ENCODE assay signal across 14 mouse cellular contexts in genomic region chr5:122935810-122936209, GRCm38 (mm10). TPM values are rescaled to one million over a fixed set of nuclear protein-coding genes. Genes with fewer than 3 reads are reported as not detected.
DNase-seq lines count a peak whose midpoint lies in the region; ATAC-seq and TF ChIP-seq lines count a peak whose summit lies in the region.
"Had no signal": no experiment of that assay in that cellular context is flagged by ENCODE, and none has a peak within 500 bp of the region (broad histone marks: within the 10 kb centered on the region; RNA-seq: fewer than 3 reads in every experiment).

No protein-coding gene starts in this region.

- H3K4me3 ChIP-seq in intestine, postnatal 0 days (ENCODE audit: low read depth, low read length): no peak overlapping the region
- no peak overlapping the region for H3K4me3 ChIP-seq in intestine, embryonic 15.5 days (replicated peaks)
- H3K4me3 ChIP-seq in lung, postnatal 0 days (ENCODE audit: low read depth, low read length): no peak overlapping the region
- H3K4me3 ChIP-seq: embryonic facial prominence, embryonic 15.5 days had no signal

- DNase-seq in CD4-positive, CD25-positive, alpha-beta regulatory T cell, adult 2 months (ENCODE audit: low read depth, low spot score): peak; percentile 21
- peak; percentile 29 for DNase-seq in lung, postnatal 0 days (ENCODE audit: low spot score)
- DNase-seq in lung, adult 18-20 months: no peak
- no peak for DNase-seq in thymus, postnatal 0 days (ENCODE audit: low spot score)
- DNase-seq: adrenal gland, postnatal 14 days; cerebellum, adult 9-10 months; kidney, postnatal 36 days; left cerebral cortex, postnatal 4 days; thymus, adult 18-20 months had no signal

- WGBS in intestine, postnatal 0 days: 92% methylated on average over 4 of the region's 4 CpGs
- WGBS in intestine, embryonic 15.5 days: 81% methylated on average over 4 of the region's 4 CpGs
- WGBS in lung, postnatal 0 days: 81% methylated on average over 4 of the region's 4 CpGs

- H3K36me3 ChIP-seq in intestine, postnatal 0 days (ENCODE audit: control insufficient read depth, insufficient read depth): peaks cover 23% of the 10 kb centered on the region; the same call in 1 of the 2 replicates
- no peaks in the 10 kb centered on the region for H3K36me3 ChIP-seq in intestine, embryonic 15.5 days
- H3K36me3 ChIP-seq in lung, postnatal 0 days (ENCODE audit: insufficient read depth, low read length): no peaks in the 10 kb centered on the region

- H3K27ac ChIP-seq in intestine, postnatal 0 days (ENCODE audit: low read depth, low read length): no peak overlapping the region
- H3K27ac ChIP-seq in intestine, embryonic 15.5 days: no peak overlapping the region
- H3K27ac ChIP-seq in lung, postnatal 0 days (ENCODE audit: low read length): no peak overlapping the region
- H3K27ac ChIP-seq: embryonic facial prominence, embryonic 15.5 days had no signal

- peak; percentile 45; the same call in 1 of the 2 replicates for TF ChIP-seq CTCF in intestine, postnatal 0 days (IDR thresholded peaks at IDR 0.05; ENCODE audit: low read depth)
- TF ChIP-seq CTCF in lung, postnatal 0 days (IDR thresholded peaks at IDR 0.05): peak; percentile 48

- H3K4me1 ChIP-seq in intestine, postnatal 0 days (replicated peaks; ENCODE audit: control insufficient read depth, insufficient read depth, low read length): no peaks in the 10 kb centered on the region; the same call in 1 of the 2 replicates
- no peaks in the 10 kb centered on the region for H3K4me1 ChIP-seq in intestine, embryonic 15.5 days (replicated peaks)
- H3K4me1 ChIP-seq in lung, postnatal 0 days (ENCODE audit: insufficient read depth, low read depth, low read length): no peaks in the 10 kb centered on the region
- H3K4me1 ChIP-seq: embryonic facial prominence, embryonic 15.5 days had no signal

- H3K27me3 ChIP-seq in intestine, postnatal 0 days (replicated peaks; ENCODE audit: control insufficient read depth, insufficient read depth, low read length): no peaks in the 10 kb centered on the region
- H3K27me3 ChIP-seq in intestine, embryonic 15.5 days (replicated peaks): no peaks in the 10 kb centered on the region
- no peaks in the 10 kb centered on the region for H3K27me3 ChIP-seq in lung, postnatal 0 days (replicated peaks; ENCODE audit: insufficient read depth, low read length)
- H3K27me3 ChIP-seq: embryonic facial prominence, embryonic 15.5 days had no signal

- no peaks in the 10 kb centered on the region for H3K9me3 ChIP-seq in intestine, postnatal 0 days (ENCODE audit: control insufficient read depth)
- H3K9me3 ChIP-seq in intestine, embryonic 15.5 days: no peaks in the 10 kb centered on the region
- no peaks in the 10 kb centered on the region for H3K9me3 ChIP-seq in lung, postnatal 0 days (ENCODE audit: low read length)
- H3K9me3 ChIP-seq: embryonic facial prominence, embryonic 15.5 days had no signal

- no peak for TF ChIP-seq EP300 in lung, postnatal 0 days (IDR thresholded peaks at IDR 0.05)

- no peak overlapping the region for H3K4me2 ChIP-seq in intestine, postnatal 0 days (replicated peaks; ENCODE audit: low read depth)
- no peak overlapping the region for H3K4me2 ChIP-seq in intestine, embryonic 15.5 days (replicated peaks)
- H3K4me2 ChIP-seq in lung, postnatal 0 days (replicated peaks; ENCODE audit: low read depth, low read length): no peak overlapping the region
- H3K4me2 ChIP-seq: embryonic facial prominence, embryonic 15.5 days had no signal

- no peak for ATAC-seq in CD4-positive, CD25-positive, alpha-beta regulatory T cell, adult 4 months
- ATAC-seq in intestine, postnatal 0 days: no peak
- no peak for ATAC-seq in intestine, embryonic 15.5 days
- no peak for ATAC-seq in lung, postnatal 0 days
- ATAC-seq in granulocyte monocyte progenitor cell, adult 5-6 weeks (replicated peaks; ENCODE audit: poor library complexity, severe bottlenecking): no peak

- no peak overlapping the region for H3K9ac ChIP-seq in intestine, postnatal 0 days (ENCODE audit: low read depth, low read length)
- H3K9ac ChIP-seq in intestine, embryonic 15.5 days: no peak overlapping the region
- no peak overlapping the region for H3K9ac ChIP-seq in lung, postnatal 0 days (replicated peaks; ENCODE audit: low read depth)
- H3K9ac ChIP-seq: embryonic facial prominence, embryonic 15.5 days had no signal

RNA-seq across cellular contexts. Expression of gene Kdm2b, which starts 53.8 kb away (rescaled TPM):
- polyA plus RNA-seq in CD4-positive, CD25-positive, alpha-beta regulatory T cell, adult 4 months (2017; shearing (Covaris generic)): 10 to 100 TPM; 33.1 to 51.1 TPM
- 7.6 and 8.6 TPM in 2 replicates for polyA plus RNA-seq in intestine, postnatal 0 days (2015; fragmentation: Nextera tagmentation; extraction: Ambion mirVana)
- polyA plus RNA-seq in intestine, embryonic 15.5 days (2015; fragmentation: Nextera tagmentation; extraction: Ambion mirVana): 27.2 and 29.4 TPM in 2 replicates
- 12.2 and 13.7 TPM in 2 replicates for polyA plus RNA-seq in lung, postnatal 0 days (2015; fragmentation: Nextera tagmentation; extraction: Ambion mirVana)
- 42.8 and 63.5 TPM in 2 replicates for total RNA-seq in granulocyte monocyte progenitor cell, adult 5-6 weeks (2014; fragmentation: Nextera tagmentation)
- total RNA-seq in granulocyte monocyte progenitor cell, adult 5-6 weeks (2017): 54.8 and 58.7 TPM in 2 replicates
- 29.6 and 31.8 TPM in 2 replicates for polyA plus RNA-seq in thymus, postnatal 0 days (2015; fragmentation: Nextera tagmentation; extraction: Ambion mirVana)

Comparison
In these comparisons a context has a peak if more than half of its experiments do, and no peak if none do; other contexts are left out.
1. DNase-seq: peak in CD4-positive, CD25-positive, alpha-beta regulatory T cell, adult 2 months (single experiment) and lung, postnatal 0 days (single experiment); none in lung, adult 18-20 months (0 of 2) and thymus, postnatal 0 days (single experiment).